Mouse (Mus musculus) adrenal gland, adult 2 months (tissue): Measurements from ENCODE around the gene Plekhm2. TPM values are rescaled to one million over a fixed set of nuclear protein-coding genes. Genes with fewer than 3 reads are reported as not detected.
A peak's percentile ranks its signal among the peaks of the same experiment; 100 is the strongest.

Experiments
- DNase-seq: peaks from one replicate; pipeline ENCODE4 v3.0.0; 2021
- polyA plus RNA-seq: library from polyadenylated mRNA; depleted of rRNA; stranded (reverse); fragments of >200 nt; gene quantifications from 2 replicates; pipeline ENCODE4 v1.2.3, GENCODE M21; 2012
- total RNA-seq, 2 experiments: library from RNA; stranded (reverse); gene quantifications; 2 replicates each; pipeline ENCODE4 v1.2.3; 2021

Gene Plekhm2
- total and polyA plus RNA-seq, 3 experiments = 47.8 to 73.2 (median 63.4) TPM

DNA sequence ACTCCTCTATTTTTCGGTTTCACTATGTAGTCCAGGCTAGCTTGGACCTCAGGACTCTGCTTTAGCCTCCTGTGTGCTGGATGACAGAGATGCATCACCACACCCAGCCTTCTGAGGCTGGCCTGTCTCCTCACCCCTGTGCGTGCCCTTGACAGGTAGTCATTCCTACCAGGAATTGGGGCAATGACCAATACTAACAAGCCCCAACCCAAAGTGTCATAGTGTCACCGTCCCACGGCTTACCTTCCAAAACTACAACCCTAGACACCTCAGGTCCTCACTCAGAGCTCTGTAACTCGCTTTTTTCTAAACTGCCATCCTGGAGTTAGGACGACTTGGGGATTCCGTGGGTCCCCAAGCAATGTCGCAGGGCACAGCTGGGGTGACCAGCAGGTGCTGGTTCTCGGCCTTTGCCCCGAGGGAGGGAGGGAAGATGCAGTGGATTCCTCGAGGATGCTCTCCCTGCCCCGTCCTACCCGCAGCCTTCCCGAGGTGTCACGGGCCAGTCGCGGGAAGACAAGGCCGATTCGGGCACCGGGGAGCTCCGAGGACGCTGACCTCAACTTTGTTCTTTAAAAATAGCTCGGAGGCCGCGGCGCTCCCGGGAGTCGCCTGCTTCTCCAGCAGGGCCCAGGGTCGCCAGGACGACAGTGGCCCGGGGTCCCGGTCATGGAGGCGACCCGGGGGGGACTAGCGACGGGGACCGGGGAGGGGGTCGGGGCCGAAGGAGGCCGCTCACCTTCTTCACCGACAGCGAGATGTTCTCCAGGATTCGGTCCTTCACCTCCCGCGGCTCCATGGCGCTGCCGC is 1.4 kb downstream of the Plekhm2 start:
- peak; percentile 79 for DNase-seq

DNA sequence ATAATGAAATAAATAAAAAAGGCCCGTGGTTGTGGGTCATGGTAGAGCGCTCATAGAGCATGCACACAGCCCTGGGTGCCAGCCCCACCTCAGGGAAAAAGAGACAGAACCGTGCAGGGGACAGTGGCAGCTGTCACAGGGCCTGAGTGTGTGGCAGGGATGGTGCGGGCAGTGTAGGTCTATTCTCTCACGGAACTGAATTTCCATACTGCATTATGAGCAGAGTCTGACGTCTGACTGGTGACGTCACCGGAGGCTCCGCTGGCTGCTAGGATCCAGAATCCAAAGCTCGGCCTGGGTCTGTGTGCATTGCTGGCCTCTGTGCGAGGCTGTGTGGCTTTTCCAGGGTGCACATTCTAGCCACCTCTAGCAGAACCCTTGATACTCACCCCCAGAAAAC is 3.8 kb downstream of the Plekhm2 start:
- no peak for DNase-seq

DNA sequence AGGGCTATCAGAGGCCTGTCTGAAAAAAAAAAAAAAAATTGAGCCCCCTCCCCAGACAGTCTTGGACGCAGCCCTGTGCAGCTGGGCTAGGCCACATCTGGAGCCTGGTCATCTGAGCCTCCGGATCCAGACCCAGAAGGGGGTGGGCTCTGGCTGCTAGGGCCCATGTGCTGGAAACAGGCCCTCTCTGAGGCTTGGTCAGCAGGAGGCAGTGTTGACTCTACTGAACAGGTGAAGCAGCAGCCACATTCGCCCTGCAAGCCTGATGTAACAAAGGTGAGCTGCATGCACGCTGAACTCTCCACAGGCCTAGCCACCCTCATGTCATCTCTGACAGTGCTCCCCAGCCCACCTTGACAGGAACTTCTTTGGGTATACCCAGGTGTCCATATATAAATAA is 5.0 kb downstream of the Plekhm2 start:
- no peak for DNase-seq

DNA sequence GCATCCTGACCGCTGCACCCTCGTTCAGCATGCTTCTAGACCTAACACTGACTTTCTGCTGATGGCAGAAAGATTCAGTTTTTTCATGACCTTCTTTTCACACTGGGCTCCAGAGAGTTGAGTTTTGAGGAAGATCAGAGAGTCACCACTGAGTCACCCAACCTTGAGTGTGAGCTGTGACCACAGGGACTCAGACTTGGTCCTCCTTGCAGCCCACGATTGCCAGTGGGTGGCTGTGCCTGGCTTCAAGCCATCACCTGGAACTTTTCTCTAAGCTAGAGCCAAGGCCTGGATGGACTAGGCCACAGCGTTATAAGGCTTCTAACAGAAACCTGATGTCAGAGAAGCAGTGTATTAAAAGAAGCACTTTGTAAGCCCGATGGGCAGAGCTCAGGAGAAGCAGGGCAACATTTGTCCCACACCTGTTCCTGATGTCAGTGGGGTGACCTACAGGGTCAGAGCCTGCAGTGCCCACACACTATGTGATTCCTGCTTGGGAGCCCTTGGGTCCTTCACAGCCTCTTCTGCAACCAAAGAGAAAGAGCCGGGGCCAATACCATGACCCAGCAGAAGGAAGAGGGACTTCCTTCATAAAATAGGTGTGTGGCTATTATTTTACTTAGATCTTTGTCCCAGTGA is 5.7 kb downstream of the Plekhm2 start:
- peak; percentile 88 for DNase-seq

DNA sequence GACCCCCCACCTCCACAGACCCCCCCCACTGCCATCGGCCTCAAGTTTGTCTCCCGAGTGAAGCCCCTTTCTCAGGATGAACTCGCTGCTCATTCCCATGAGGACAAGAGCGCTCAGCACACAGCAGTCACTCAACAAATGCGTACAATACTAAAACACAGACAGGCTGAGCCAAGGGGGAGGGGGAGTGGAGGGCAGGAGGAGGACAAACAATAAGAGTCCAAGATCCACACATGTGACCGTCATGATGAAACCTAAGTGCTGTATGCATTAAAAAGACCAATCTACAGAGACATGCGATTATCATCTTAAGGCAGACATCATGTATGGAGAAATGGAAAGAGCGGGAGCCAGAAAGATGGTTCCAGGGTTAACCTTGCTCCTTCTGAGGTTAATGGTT is 7.8 kb downstream of the Plekhm2 start:
- DNase-seq = no peak

DNA sequence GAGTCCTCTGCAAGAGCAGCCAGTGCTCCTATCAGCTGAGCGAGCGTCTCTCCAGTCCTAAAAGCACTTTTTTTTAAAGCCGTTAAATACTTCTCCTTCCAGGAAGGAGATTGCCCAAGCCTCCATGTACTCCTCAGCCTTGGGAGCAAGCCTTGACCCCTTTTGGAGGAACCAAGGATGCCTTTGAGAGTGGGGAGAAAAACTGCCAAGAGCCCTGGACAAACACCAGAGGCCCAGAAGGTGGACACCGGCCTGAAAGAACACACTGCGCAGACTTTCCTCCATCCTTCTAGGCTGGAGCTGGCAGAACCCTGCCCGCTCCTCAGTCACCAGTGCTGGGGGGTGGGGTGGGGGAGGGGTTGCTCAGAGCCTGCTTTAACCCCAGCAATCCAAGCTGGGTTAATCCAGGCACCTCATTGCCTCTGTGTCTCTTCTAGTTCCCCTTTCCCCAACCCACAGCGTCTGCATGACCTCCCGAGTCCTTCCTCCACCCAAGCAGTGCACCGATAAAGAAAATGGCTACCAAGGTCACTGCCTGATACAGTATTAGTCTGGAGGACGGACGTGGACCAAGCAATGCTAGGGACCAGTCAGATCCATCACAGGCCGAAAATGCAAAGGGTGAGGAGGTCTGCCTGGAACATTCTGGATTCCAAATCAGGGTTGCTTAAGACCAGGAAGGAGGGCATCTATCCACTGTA is 8.6 kb downstream of the Plekhm2 start:
- peak; percentile 77 for DNase-seq

DNA sequence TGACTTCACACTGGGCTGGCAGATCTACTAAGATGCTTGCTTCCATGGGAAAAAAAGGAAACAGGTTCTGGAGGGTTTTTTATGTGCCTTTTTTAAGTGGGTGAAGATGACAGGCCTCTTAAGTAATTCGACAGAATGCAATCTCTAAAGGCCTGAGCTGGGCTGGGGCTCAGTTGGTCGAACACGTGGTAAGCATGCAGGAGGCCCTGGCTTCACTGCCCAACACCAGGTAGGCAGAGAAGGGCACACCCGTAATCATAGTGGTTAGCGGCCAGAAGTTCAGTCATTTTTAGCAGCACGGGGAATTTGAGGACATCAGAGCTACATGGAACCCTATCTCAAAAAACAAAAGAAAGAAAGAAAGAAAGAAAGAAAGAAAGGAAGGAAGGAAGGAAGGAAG is 10.2 kb downstream of the Plekhm2 start:
- no peak for DNase-seq

DNA sequence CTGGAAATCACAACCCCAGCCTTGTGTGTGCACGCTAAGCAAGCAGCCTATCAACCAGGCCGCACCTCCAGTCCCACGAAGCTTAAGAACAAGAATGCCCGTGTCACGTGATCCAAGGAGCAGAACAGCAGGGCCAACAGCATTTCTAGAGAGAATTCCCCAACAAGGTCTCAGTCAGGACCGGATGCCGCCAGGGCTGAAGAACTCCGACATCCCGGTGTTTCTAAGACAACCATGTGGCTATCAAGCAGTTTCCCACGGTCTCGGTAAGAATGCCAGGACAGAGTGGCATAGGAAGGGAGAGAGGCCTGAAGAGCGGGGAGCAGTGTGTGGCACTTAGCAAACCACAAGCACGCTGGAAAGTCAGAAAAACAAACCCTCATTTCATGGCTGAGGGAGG is 10.9 kb downstream of the Plekhm2 start:
- DNase-seq = no peak

DNA sequence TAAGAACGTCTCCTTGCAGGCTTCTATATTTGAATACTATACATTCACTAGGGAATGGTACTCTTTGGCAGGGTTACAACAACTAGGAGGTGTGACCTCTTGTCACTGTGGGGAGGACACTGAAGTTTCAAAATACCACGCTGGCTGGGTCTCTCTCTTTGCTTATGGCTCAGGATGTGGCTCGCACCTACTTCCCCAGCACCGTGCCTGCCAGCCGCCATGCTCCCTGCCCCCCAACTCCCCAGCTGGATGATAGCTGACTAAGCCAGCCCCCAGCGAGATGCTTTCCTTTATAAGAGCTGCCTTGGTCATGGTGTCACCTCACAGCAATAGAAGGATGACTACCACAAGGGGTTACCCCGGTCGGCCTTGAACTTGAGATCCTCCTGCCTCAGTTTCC is 11.7 kb downstream of the Plekhm2 start:
- no peak for DNase-seq

DNA sequence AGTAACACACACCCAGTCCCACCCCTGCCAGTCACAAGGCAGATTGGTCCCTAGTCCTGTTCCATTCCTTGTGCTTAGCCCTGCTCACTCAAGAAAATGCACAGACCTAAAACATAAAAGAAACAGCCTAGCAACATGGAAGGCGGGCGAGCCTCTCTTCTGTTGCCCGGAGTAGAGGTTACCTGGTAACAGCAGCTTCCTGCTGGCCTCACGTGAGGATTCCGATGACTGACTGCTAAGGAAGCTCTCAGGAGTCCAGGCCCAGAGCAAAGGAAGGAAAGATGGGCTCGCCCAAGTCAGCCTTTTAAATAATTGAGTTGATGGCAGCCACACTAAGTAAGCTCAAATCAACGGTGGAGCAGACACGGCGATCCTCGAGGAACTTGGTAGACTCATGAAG is 12.8 kb downstream of the Plekhm2 start:
- DNase-seq = no peak

DNA sequence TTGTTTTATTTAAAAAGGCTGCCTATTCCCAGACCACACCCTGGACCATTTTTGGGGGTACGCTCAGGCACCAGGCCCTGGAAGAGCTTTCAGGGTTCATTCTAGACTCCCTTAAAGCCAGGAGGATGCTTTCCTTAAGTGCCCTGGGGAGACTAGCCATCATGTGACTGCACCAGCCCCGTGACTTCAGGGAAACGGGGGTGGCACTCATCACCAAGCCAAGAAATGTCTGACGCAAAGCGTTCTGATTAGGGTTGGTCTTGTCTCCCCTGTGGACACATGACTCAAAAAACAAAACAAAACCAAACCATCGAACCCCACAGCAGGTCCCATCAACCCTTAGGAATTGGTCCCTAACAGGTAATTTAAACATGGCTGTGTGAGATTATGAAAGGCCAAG is 13.4 kb downstream of the Plekhm2 start:
- no peak for DNase-seq

DNA sequence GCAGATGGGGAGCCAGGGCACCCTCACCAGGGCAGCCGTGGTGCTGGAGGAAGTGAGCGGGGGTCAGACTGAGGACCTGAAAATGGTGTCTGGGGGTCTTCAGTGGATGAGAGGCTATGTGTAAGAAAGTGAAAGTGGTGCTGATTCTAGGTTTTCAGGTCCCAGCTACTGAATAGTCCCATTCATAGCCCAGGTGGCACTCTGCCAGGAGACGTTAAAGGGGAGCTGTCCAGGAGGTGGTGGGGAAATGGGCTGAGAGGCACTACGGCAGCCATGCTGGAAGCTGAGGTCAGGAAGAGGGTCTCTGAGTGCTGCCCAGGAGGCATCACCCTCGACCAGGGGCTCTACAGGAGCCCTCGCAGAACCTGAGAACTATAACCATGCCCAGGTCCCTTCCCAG is 15.5 kb downstream of the Plekhm2 start:
- DNase-seq = no peak

DNA sequence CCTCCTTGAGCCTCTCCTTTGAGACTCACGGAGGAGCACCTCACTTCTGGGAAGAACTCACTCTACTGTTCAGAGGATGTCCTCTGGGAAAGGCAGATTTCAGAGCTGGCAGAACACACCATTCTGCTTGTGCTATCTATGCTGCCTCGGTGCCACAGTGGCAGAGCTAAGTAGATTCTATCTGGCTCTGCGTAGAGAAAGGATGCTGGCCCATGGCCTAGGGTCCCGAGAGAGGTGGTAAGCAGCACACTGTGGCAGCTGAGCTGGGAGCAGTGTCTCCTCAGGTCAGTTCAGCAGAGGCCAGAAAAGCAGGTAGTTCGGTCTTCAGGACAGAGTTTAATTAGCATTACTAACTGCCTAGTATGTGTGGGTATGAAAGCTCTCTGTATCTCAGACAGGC is 16.4 kb downstream of the Plekhm2 start:
- no peak for DNase-seq

DNA sequence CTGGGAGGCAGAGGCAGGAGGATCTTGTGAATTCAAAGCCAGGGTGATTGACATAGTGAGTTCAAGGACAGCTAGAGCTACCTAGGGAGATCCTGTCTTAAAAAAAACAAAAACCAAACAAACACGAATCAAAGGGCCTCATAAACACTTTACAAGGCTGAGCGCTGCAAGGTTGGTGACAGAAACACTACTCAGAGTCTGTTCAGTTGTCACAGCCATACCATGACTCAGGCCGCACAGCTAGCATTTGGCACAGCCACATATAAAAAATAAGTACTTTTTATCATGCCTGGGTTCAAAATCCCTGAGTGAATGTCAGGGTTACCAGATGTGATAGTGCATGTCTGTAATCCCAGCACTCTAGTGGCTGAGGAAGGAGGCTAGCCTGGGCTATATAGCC is 17.5 kb downstream of the Plekhm2 start:
- peak; percentile 69 for DNase-seq

DNA sequence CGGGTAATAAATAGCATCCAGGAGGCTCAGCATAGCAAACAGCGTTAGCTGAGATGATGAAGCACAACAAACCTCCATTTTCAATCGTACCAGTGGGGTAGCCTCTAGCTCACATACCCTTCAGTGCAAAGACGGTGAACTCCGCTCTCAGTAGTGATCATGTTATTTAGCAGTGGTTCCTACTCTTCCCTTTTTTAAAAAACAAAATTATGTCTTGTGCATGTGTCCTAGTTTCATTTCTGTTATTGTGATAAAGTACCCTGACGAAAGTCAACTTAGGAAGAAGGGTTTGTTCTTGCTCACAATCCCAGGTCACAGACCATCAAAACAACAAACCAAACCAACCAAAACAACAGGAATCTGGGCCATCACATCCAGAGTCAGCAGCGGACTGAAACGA is 18.7 kb downstream of the Plekhm2 start:
- DNase-seq = no peak

DNA sequence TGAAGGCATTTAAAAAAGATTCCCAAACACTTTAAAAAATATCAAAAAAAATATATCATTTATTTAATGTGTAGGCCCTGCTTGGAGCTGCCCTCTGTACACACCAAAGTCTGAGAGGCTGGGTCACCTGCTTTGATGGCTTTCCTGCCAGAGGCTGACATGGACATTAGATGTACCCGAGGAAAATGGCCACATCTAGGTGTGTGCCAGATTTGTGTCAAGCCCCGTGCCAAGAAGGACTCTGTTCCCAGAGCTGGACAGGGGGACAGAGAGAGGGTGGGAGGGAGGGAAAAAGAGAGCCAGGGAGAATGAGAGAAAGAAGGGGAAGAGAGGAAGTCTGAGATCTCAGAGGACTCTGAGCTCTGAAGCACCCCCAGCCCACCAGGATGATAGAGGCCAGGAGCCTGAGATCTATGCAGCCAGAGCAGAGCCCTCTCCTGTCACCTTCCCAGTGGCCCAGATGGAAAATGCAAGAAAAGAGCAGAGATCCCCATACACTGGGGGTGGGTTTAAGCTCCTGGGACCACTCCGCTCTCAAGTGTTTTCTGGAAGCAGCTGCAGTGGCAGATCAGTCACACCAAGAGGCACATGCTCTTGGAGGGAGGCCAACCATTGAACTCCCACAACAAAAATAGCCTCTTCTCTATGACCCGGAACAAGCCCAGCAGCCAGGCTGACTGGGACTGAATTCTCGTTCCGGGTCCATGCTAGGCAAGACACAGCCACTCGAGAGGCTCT is 21.4 kb downstream of the Plekhm2 start:
- DNase-seq = peak; percentile 76

DNA sequence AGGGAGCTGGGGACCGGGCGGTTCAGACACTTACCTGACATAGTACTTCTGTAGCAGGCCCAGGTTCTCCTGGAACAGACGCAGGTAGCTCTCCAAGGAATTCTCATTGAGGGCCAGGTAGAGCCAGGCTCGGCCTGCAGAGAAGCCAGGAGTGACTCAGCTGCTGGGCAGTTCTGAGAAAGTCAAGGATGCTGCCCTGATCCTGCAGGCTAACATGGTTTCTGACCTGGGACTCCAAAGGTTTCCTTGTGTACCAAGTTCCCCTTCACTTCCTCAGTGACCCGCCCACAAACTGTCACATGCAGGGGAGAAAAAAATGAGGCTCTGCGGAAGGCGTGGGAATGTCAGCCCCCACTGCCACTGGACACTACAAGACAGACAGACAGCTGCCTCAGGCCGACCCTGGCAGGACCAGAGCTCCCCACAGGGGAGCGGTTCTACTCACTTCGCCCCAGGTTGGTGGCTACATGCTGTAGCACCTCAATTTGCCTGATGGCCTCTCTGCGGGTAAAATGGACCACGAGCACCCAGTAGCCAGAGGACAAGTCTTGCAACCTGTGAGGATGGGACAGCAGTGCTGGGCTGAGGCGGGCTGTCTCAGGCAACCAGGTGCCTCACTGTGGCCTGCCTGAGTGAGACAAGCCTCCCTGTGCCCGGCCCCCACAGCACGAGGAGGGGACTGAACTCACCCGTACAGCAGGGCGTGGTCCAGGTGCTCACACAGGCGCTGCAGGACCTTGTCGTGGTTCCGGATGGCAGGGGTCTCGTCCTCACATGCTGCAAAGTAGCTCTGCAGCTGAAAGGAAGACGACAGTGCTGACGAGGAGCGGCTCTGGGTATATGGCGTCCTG is 22.5 kb downstream of the Plekhm2 start:
- peak; percentile 61 for DNase-seq

DNA sequence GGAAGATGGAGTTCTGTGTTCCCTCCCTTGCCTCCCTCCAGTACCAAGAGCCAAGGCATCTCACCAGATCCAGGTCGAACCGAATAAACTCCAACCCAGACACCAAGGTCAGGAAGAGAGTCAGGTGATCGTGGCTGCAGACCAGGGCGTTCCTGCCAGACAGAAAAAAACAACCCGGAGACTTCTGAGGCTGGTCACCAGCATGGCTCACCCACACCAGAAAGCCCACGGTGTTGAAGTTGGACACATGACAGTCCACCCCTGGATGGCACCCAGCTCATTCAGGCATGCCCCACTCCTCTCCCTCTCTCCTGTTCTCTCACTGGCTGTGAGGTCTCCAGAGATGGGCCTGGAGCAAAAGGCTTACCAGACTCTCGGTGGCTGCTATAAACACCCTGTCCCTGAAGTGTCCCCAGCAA is 23.3 kb downstream of the Plekhm2 start:
- peak; percentile 41 for DNase-seq

DNA sequence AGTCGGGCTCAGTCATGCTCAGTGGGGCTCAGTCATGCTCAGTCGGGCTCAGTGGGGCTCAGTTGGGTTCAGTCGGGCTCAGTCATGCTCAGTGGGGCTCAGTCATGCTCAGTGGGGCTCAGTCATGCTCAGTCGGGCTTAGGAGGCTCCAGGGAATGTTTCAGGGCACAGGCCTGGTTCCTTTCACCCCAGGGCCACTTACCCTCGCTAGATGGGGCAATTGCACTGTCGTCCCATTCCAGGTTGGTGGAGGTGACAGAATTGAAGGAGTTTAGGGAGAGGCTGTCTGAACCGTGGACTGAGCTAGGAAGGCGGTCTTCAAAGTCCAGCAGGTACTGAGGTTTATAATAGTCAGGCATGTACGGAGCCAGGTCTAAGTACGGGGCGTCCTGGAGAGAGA is 25.2 kb downstream of the Plekhm2 start:
- DNase-seq = no peak

DNA sequence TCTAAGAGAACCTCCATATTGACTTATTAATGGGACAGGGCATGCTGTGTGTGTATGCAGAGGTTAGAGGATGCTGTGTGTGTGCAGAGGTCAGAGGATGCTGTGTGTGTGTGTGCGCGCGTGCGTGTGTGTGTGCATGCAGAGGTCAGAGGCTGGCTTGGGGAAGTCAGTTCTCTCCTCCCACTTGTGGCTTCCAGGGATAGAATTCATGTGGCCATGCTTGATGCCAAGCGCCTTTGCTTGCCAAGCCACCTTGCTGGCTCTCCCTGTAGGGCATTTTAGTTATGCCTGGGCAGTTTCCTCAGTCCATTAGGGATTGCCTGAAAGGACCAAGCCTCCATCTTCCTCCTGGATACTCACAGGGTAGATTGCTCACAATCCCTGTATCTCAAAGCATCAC is 28.0 kb downstream of the Plekhm2 start:
- DNase-seq = no peak

DNA sequence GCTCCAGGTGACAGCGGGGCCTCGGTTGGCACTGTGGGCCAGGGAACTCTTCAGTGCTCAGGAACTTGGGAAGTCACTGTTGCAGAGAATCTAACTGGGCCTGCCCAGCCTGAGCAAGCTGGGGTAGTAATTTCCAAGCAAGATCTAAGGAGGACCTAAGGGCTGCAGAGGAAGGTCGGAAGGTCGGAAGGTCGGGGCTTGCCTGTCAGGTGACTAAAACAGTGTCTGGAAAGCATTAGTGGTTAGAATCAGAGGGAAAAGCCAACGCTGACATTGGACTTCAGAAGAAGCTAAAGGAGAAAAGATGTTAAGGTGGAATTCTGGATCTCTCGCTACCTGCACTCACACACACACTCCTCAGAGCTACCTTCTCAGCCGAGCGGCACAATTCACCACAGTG is 28.7 kb downstream of the Plekhm2 start:
- no peak for DNase-seq
